Mouse (Mus musculus) liver, embryonic 14.5 days (tissue): ENCODE results near the gene Gm49322.

Experiments
- CTCF ChIP-seq: IDR thresholded peaks from 2 replicates; pipeline ENCODE4 v1.5.1; 2016; ENCODE audit warnings: antibody characterized with exemption, low read depth, control low read depth
- EP300 ChIP-seq: IDR thresholded peaks from 2 replicates; pipeline ENCODE4 v1.6.1; 2016; ENCODE audit warnings: antibody characterized with exemption, low read depth

DNA sequence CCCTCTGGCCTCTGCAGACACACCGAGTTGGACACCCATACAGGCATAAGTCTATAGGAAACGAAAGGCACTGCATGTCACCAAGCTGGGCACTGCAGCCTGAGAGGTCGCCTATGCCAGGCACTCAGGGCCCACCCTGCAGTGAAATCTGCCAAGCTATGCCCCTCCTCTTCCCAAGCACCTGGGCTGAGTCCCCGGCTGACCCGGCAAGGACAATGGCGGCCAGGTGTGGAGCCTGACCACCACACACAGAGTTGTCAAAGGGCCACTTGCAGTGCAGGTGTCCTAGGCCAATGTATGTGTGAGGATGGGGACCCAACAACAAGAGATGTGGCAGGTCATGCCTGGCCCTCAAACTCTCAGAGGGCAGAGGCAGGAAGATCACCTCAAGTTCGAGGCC is 46.4 kb upstream of the Gm49322 start:
- TF ChIP-seq CTCF, result no peak
- no peak for TF ChIP-seq EP300
